Mouse (Mus musculus): Measurements from ENCODE around the gene Eml4. TPM values are rescaled to one million over a fixed set of nuclear protein-coding genes. Genes with fewer than 3 reads are reported as not detected.

The Eml4 gene
- total RNA-seq, 2 experiments from 2014 or later: 28.1 to 43.8 TPM

DNA sequence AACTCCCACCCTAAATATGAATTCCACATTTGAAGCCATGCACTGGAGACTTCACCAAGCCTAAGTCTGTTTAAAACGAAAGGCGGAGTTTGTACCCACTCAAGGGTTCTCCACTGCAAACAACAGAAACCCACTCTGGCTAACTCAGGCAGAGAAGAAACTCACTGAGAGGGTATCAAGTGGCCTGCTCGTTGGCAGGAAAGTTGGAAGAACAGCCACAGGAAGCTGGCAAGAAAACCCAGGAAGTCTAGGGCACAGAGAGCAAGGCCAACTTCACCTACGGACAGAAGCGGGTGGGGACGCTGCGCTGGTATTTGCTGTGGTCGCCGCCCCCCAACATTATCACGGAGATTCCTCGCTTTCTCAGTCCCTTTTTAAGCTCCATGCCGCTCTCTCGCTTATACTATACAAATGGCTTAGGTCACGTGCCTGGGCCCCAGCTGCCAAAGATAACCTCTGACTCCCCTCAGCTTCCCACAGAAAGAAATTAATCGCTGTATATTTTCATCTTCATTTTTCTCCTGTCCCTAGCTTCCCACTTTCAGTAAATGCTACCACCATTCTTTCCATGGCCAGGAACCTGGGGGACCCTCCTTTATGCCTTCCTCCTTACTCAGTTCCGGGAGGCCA is 9.7 kb upstream of the Eml4 start:
- no peak for ATAC-seq (ENCODE audit: poor library complexity, severe bottlenecking)

DNA sequence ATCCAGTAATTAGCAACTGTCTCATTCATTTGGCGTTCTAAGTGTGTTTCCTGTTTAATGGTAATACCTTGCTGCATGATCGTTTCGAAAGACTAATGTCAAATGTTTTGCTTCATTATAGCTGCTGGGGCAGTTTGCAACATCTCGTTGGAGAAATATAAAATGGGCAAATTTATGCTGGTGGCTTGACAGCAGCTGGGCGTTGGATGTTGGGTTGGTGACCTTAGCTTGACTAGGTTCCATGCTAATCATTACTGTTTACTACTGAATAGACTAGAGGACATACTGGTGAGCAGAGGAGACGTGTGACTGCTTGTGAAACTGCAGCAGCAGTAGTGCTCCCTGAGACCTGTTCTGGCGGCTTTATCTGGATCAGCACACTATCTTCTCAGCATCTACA is 6.5 kb upstream of the Eml4 start:
- no peak for ATAC-seq (ENCODE audit: poor library complexity, severe bottlenecking)

DNA sequence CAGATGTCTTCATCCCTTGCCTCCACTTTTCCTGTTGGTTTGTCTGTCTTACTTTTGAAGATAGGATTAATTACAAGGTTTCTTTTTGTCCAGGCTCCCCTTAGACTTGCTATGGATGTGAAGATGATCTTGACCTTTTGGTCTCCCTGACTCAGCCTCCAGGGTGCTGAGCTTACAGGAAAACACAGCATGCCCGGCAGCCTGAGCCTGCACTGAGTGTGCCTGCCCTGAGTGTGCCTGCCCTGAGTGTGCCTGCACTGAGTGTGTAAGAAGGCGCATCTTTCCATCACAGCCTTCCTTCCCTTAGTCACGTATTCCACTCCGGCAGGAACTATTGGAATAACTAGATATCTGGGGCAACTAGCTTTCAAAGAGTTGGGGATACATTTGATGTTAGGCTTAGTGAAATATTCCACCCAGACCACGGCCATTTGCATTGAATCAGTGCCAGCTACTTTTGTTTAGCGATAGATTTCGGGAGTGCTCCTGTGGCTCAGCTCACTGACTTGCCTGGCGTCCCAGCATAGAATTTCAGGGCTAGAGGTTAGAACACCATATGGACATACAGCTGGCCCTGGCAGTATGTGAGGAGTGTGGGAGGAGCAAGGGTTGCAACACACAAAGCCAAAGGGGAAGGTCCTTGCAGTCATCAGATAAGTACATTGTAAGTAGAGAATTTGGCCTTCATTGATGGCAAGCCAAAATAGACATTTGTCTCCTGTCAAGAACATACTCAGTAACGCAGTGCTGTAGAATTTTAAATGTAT is 2.5 kb upstream of the Eml4 start:
- peak; percentile 35 for ATAC-seq (ENCODE audit: poor library complexity, severe bottlenecking)

DNA sequence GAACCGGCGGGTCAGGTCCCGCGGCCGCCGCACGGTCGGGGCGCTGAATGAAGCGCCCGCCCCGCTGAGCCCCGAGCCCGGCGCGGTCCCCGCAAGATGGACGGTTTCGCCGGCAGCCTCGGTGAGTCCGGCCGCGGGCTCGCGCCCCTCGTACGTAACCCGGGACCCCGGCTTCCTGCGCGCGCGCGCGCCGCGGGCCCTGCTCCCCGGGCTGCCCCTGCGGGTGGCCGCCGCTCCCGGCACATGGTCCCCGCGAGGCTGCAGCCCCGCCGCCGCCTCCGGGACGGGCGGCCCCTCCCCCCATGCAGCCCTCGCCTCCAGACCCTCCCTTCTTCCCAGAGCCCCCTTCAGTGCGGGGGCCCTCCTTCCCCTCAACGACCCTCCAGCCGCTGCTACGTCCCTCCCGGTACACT is 394 bp downstream of the Eml4 start:
- ATAC-seq (ENCODE audit: poor library complexity, severe bottlenecking): peak; percentile 1; the same call in 1 of the 2 replicates

DNA sequence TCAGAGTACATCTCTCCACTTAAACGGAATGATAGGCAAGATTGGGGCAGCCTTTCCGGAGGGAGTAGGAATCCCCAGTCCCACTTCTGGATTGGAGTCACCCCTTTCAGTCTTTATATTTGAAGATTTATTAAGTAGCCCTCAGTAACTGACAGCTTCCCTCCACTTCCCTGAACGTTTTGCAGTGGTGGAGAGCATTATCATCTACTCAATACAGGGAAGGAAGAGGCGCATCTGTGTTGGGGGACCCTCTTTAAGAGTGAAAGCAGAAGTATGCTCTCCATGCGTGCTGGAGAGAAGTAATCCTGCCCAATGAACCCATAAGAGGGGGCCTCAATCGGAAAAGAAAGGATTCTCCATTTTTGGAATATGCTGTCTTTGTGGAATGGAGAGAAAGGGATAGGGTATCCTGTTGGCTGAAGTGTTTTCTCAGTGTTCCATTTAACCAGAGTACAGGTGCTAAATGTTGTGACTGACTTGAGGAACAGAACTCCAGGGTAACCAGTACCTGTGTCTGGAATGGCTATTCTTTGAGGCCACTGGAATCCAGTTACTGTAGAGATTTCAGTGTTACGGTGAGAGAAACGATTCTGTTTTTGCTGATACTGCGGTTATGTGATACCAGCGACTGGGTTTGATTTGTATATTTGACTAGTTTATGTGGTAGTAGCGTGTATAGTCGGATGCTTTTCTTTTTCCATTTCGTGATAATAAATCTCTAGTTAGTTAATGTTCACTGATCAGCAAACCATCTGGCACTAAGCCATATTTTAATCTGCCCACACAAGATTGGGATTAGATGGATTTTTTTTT is 1.1 kb downstream of the Eml4 start:
- ATAC-seq (ENCODE audit: poor library complexity, severe bottlenecking): peak; percentile 58

DNA sequence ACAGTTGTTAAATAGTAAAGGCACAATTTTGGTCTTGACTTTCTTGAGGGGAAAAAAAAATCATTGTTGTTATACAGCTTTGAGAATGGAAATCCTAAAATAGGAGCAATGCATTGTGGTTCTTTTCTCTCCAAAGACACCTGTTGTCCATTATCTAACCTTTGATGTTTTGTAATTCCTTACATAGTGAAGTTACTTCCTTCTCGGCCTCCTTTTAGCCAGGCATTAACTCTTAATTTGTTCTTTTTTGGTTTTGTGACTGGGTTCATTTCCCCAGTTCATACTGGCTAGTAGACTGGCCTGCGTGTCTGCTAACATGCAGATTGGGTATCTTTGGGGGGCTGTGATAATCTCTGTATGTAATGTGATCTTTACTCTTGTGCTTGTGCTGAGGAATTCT is 1.7 kb downstream of the Eml4 start:
- no peak for ATAC-seq (ENCODE audit: poor library complexity, severe bottlenecking)

DNA sequence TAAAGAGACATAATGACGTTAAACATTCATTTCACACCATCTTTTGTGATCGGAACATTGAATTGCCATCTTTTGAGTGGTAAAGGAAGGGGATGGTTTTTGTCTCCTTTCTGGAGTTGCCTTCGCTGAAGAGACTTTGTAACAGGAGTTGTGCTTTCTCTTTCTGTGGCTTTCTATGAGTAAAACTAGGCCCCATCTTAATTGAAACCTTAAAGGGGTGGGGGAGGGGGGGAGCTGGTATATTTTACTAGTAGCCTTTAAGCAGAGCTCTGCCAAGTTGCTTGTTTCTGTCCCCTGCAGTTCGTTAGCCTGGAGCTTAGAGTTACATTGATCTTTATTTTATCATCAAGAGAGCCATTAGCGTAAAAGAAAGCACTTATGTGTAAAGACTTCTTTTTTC is 2.3 kb downstream of the Eml4 start:
- ATAC-seq (ENCODE audit: poor library complexity, severe bottlenecking): no peak

DNA sequence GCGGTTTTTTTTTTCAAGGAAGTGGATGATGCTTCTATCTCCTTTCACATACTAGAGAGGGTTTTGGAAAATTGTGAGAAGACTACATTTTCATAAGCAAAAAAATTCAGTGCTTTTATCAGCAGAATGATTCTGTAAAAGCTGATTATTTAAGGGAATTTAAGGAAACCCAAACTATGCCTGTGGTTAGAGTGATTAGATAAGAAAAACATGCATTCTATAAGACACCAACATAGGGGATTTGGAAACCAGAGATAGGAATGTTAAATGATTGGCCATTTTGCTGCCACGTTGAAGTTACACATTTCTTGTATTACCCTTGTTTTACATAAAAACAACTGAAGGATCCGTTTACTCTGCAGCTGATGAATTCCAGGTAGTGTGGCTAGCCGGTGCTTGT is 2.7 kb downstream of the Eml4 start:
- ATAC-seq (ENCODE audit: poor library complexity, severe bottlenecking): no peak

DNA sequence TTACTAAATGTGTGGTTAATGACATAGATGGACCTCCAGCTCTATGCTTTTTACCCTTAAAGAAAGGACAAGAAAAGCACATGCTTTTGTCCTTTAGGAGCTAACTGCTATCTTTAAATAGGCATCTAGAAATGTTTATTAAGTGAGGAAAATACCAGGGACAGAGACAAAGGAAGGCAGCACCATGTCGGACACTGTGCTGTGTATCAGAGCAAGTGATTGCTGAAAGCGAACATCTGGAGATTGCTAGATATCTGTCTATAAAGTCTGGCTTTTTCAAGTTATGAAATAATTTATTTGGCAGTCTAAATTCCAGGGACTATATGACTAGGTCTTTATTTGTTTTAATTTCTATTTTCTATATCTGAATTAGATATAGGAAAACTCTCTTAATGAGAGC is 4.8 kb downstream of the Eml4 start:
- no peak for ATAC-seq (ENCODE audit: poor library complexity, severe bottlenecking)

DNA sequence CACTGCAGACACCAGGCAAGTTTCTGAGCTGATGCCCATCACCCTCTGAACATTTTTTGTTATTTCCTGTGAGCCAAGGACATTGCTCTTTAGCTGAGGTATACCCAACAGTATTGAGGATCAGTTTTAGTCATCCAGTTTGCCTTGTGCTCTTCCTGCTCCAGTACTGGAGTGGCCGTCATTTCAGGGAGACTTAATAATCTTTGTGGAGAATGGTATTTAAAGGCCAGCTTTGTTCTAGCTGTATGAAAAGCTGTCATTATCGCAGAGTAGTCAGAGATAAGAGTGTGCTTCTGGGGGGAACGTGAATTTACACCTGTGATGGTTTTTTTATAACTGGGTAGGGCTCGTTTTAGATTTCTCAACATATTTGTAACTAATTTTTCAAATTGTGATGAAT is 9.2 kb downstream of the Eml4 start:
- ATAC-seq (ENCODE audit: poor library complexity, severe bottlenecking): no peak

DNA sequence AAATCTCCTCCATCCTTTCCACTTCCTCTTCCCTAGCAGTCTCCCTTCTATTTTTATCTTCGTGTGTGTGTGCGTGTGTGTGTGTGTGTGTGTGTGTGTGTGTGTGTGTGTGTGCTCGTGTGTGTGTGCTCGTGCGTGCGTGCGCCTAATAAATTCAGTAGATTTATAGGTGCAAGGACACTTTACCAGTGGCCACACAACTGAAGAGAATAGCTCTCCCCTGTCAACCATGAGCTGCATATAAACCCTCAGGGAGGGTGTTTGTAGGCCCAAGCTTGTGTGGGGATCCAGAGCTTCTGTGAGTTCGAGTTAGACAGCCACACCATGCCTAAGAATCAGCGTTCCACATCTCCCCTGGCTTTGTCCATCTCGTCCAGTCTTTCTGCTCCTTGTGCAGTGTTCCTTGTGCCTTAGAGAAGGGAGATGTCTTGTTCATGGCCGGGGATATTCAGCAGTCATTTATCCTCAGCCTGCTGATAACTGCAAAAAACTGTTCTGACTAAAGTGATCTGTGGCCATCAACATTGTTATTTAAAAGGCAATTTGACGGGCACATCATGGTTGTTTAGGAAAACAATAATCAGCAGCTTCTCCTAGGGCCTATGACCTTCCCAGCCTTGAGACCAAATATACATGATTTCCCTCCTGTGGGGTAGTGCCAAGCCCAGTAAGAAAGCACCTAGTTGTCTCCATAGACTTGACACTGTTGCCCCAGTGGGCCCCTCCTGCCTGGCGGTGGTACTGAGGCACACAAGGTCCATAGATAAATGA is 10.2 kb downstream of the Eml4 start:
- peak; percentile 27; the same call in 1 of the 2 replicates for ATAC-seq (ENCODE audit: poor library complexity, severe bottlenecking)

DNA sequence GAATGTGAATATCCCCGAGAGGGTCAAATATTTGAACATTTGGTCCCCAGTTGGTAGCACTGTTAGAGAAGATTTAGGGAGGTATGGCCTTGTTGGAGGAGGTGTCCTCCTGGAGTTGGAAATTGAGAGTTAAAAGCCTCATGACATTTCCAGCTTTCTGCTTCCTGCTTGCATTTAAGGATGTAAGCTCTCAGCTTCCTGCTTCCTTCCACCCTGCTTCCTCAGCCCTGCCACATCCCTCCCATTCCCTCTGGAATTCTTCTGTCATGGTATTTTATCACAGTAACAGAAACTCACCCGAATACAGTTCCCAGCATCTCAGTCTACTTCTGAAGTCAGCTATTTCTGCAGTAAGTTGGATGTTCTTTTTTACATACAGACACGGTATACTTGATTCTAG is 12.3 kb downstream of the Eml4 start:
- no peak for ATAC-seq (ENCODE audit: poor library complexity, severe bottlenecking)

DNA sequence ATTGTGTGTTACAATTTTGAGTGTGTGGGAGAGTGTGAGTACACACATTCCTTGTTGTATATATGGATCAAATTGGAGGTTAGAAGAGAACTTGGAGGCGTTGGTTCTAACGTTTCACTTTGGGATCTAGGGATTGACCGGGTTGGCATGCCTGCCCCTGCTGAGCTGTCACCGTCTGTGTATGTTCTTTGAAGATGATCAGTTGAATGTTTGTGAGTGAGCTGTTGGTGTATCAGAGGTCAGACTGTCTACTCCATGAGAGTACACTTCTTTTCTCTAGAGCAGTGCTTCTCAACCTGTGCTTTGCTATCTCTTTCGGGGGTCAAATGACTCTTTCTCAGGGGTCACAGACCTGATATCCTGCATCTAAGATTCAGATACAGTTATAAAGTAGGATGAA is 13.6 kb downstream of the Eml4 start:
- ATAC-seq (ENCODE audit: poor library complexity, severe bottlenecking): no peak

DNA sequence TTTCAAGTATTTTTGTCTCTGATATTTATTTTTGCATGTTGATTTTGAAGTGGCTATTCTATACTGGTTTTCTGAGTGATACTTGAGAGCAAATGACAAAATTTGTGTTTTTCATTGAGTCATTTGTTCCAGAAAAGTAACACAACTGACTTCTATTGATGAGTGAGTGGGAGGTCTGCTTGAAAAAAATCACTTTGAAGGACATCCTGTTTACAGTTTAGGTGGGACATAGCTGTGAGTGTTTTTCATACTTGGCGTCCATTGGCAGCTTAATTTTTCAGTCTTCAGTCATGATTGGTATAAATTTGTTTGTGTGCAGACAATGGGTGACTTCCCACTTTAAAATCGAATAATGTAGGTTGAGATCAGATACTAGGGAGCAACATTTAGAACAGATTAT is 14.4 kb downstream of the Eml4 start:
- no peak for ATAC-seq (ENCODE audit: poor library complexity, severe bottlenecking)

DNA sequence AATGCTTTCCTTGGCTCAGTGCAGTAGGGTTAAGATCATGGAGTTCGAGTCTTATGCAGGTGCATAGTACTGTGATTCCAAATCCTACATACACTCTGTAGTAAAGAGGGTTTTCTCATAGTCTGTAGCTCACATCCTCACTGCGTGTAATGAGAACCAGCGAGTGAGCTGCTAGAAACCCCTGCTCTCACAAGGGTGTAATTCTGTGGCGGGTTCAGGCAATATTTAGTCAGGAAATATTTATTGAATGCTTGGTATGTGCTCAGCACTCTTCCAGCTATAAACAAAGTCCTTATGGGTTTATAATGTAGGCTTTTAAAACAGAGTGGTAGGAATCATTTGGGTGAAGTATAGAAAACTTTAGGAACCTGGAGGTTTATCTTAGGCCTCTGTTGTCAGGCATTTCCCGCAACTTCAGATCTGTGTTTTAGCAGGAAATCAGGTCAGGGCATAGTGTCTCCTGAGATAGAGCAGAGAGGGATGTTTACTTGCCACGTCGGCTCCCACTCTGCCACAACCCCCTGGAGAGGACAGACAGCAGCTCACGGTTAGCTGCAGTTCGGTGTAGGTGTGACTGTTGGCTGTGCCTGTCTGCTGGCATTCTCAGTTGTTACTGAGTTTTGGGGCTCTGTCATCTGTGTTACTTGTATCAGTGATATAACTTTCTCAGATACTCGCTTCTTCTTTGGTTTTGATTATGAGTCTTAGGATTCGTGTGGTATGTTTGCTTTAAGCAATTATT is 15.1 kb downstream of the Eml4 start:
- no peak for ATAC-seq (ENCODE audit: poor library complexity, severe bottlenecking)

DNA sequence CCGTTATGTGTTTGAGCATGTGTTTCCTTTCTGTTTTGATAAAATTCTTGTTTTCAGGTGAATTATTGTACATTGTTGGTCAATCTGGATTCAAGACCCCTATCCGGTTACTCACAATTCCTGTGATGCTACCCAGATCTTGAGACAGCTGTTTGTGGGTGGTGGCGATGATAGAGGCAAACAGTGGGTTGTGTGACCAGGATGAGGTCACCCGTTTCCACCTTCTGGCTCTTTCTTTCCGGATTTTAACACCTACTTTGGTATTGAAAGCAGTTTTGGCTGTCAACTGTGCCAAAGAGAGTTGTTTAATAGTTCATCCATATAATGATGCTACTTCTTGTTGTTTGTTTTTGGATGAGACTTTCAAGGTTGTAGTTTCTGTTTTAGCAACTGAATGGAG is 16.7 kb downstream of the Eml4 start:
- no peak for ATAC-seq (ENCODE audit: poor library complexity, severe bottlenecking)

DNA sequence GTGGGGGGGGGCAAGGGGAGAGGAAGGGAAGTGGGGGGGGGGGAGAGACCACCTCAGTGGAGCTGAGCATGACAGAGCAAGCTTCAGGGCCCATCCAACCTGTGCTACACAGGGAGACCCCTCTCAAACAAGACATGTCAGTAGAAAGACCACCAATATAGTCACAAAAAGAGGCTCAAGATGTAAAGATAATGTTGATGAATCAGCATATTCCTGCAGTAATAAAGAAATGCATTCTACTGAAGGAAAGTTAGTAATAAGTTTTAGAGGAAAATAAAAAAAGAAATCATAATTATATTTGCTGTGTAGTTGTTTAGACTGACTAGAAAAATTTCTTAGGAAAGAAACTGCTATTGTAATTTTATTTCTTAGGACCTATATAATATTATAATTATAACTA is 23.4 kb downstream of the Eml4 start:
- no peak for ATAC-seq (ENCODE audit: poor library complexity, severe bottlenecking)

DNA sequence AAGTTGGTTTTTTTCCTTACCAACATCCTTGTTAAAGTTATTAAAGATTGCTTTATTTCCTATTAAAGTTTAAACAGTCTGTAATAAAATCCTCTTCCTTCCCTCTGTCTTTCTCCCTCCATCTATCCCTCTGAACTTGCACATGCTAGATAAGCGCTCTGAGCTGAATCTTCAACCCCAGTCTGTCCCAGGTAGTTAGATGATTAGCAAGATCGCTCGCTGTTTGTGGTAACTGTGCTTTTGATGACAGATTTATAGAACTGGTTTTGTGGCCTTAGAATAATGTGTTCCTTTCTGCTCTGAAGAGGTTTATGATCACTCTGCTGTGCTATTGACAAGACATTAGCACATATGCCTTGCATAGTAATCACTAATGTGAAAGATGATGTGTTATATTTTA is 25.1 kb downstream of the Eml4 start:
- ATAC-seq (ENCODE audit: poor library complexity, severe bottlenecking): no peak

DNA sequence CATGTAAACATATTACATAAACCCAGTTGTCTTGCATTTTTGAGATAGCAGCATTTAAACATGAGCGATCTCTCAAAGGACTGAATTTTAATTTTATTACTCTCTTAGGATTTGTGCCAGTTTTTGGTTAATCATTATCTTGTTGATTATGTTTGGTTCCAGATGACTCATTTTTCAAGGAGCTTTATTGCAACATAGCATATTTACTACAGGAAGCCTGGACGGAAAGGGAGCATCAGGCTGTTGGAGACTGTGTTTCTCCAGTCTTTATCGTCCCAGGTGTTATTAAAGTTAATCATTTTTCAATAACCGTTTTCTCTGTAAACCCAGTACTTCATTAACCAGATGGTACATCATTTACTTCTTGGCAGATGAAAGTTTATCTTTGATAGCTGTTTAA is 26.1 kb downstream of the Eml4 start:
- no peak for ATAC-seq (ENCODE audit: poor library complexity, severe bottlenecking)

DNA sequence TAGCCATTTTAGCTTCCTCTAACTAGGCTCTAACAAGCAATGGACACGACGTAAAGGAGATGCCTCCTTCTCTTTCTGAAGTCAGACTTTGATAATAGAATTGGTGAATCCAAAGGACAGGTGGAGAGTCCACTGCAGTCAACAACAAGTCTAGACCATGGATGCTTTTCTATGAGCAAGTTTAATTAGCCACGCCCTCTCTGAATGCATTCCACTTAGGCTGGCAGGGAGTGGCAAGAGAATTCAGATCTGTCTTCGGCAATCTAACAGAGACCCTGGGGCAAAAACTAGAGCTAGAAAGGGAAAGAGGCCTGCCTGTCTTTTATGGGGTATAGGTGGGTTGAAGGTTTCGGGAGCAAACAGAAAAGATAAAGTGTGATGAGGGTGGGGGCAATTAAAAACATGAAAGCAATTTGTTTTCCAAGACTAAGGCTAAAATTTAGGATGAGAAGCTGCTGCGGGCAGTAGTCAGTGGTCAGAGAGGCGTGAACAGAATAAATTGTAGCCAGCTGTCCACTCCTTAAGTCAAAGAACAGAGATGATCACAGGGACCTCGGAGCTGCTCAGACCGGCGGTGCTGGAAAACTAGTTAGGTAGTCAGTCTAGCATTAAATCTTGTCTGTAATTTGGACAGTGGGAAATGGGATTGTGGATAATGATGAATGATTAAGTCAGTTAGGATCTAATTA is 27.2 kb downstream of the Eml4 start:
- ATAC-seq (ENCODE audit: poor library complexity, severe bottlenecking): no peak
